Mouse (Mus musculus) myocyte (in vitro differentiated cells): Measurements from ENCODE around the gene Got2.

ENCODE experiments used
- CEBPB ChIP-seq: IDR thresholded peaks from 2 replicates; pipeline ENCODE4 v1.6.1; 2011; ENCODE audit warnings: mild to moderate bottlenecking, moderate library complexity; ENCODE audit not compliant: poor library complexity, insufficient read depth, severe bottlenecking
- E2F4 ChIP-seq: IDR thresholded peaks from one replicate; pipeline ENCODE4 v1.6.1; 2011; ENCODE audit warnings: mild to moderate bottlenecking, control low read depth, moderate library complexity; ENCODE audit not compliant: insufficient read depth
- MAX ChIP-seq: IDR thresholded peaks from one replicate; pipeline ENCODE4 v1.6.1; 2011; ENCODE audit warnings: low read depth, mild to moderate bottlenecking, control low read depth
- POLR2A ChIP-seq: IDR thresholded peaks from one replicate; pipeline ENCODE4 v1.6.1; 2011; ENCODE audit warnings: low read depth, mild to moderate bottlenecking, control low read depth, moderate library complexity; ENCODE audit not compliant: insufficient read length
- POLR2AphosphoS2 ChIP-seq: IDR thresholded peaks from one replicate; pipeline ENCODE4 v1.6.1; 2011; ENCODE audit warnings: low read depth, control low read depth; ENCODE audit not compliant: insufficient read length

GRCm38 (mm10) chr8:95832603-95833434 is 55.5 kb downstream of the Got2 start:
- TF ChIP-seq MAX (no peak), POLR2A (no peak), E2F4 (no peak), CEBPB (no peak), POLR2AphosphoS2 (no peak)
